Mouse (Mus musculus): ENCODE measurements around the gene Pwwp2b.

DNA sequence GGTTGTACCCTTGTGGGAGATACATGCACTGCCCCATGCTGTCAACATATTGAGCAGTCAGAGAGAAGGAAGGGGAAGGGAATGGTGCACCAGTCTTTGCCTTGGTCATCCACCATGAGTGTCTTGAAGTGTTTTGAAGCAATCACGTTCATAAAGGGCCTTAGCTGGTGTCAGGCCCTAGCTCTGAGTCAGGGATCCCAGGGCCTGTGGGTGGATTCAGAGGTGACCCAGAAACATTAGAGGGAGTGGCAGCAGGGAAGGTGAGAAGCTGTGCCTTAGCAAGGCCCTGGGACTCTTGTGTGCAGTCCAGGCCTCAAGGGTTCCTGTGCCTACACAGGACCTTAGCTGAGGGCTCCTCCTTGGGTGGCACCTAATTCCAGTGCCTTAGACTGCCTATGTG lies 24.2 kb upstream of the Pwwp2b start:
- no peak for TF ChIP-seq POLR2A (IDR thresholded peaks at IDR 0.05; ENCODE audit: borderline replicate concordance, control insufficient read depth, low read depth, low read length)
- TF ChIP-seq CTCF (IDR thresholded peaks at IDR 0.05; ENCODE audit: control insufficient read depth, insufficient read depth, low read length), result no peak

Measured in bone marrow, adult 2 months (tissue).